Mouse (Mus musculus) MEL (cell line): ENCODE measurements around the gene Sort1. TPM values are rescaled to one million over a fixed set of nuclear protein-coding genes. Genes with fewer than 3 reads are reported as not detected.

ENCODE experiments used
- DNase-seq: peaks from one replicate; pipeline ENCODE4 v3.0.0; 2011; ENCODE audit warnings: low read depth, low spot score
- H3K27ac ChIP-seq: 2 replicates; pipeline ENCODE4 v1.5.1; 2012; ENCODE audit warnings: low read depth, mild to moderate bottlenecking, control low read depth, low read length, moderate library complexity; ENCODE audit not compliant: control insufficient read depth
- H3K27me3 ChIP-seq, 2 experiments: fragments of 150-350 bp in 1 of 2; sonication (generic) in 1 of 2; 2 replicates each; pipeline ENCODE4 v1.6.1; 2012; ENCODE audit warnings: low read length in 2 of 2, mild to moderate bottlenecking in 2 of 2, improper control_type of control experiment in 1 of 2, moderate library complexity in 1 of 2; ENCODE audit not compliant: insufficient read depth in 2 of 2, control insufficient read depth in 1 of 2
- H3K36me3 ChIP-seq, 2 experiments: 2 replicates each; pipeline ENCODE4 v1.6.1; 2012 to 2014; ENCODE audit warnings: low read length in 2 of 2, improper control_type of control experiment in 1 of 2, inconsistent platforms in 1 of 2, mild to moderate bottlenecking in 1 of 2; ENCODE audit not compliant: insufficient read depth in 2 of 2, control insufficient read depth in 1 of 2
- H3K4me1 ChIP-seq, 2 experiments: fragments of 150-350 bp in 1 of 2; sonication (generic) in 1 of 2; 2 replicates each; pipeline ENCODE4 v1.6.1; 2012; ENCODE audit warnings: low read length in 2 of 2, improper control_type of control experiment in 1 of 2, mild to moderate bottlenecking in 1 of 2; ENCODE audit not compliant: insufficient read depth in 2 of 2, control insufficient read depth in 1 of 2
- H3K4me3 ChIP-seq, 2 experiments: fragments of 150-350 bp in 1 of 2; sonication (generic) in 1 of 2; 2 replicates each; pipeline ENCODE4 v1.5.1; 2012; ENCODE audit warnings: low read depth in 2 of 2, low read length in 2 of 2, mild to moderate bottlenecking in 2 of 2, moderate library complexity in 2 of 2, control low read depth in 1 of 2, improper control_type of control experiment in 1 of 2; ENCODE audit not compliant: control insufficient read depth in 1 of 2, insufficient read depth in 1 of 2
- H3K79me2 ChIP-seq: 2 replicates; pipeline ENCODE4 v1.6.1; 2012; ENCODE audit warnings: mild to moderate bottlenecking, low read length, moderate library complexity; ENCODE audit not compliant: control insufficient read depth, poor library complexity, insufficient read depth
- H3K9ac ChIP-seq: 2 replicates; pipeline ENCODE4 v1.6.1; 2012; ENCODE audit warnings: low read depth, mild to moderate bottlenecking, control low read depth, low read length, moderate library complexity; ENCODE audit not compliant: control insufficient read depth, poor library complexity, severe bottlenecking
- H3K9me3 ChIP-seq: fragments of 150-350 bp; sonication (generic); replicated peaks from 2 replicates; pipeline ENCODE4 v1.6.1; 2012; ENCODE audit warnings: mild to moderate bottlenecking, low read length, improper control_type of control experiment, moderate library complexity; ENCODE audit not compliant: insufficient read depth
- BHLHE40 ChIP-seq: IDR thresholded peaks from 2 replicates; pipeline ENCODE4 v1.6.1; 2012; ENCODE audit warnings: low read depth, mild to moderate bottlenecking, inconsistent platforms, low read length, improper control_type of control experiment, borderline replicate concordance
- CHD1 ChIP-seq: IDR thresholded peaks from 2 replicates; pipeline ENCODE4 v1.6.1; 2012; ENCODE audit warnings: low read depth, mild to moderate bottlenecking, inconsistent platforms, low read length, improper control_type of control experiment
- ETS1 ChIP-seq: IDR thresholded peaks from 2 replicates; pipeline ENCODE4 v1.6.1; 2012; ENCODE audit warnings: low read depth, mild to moderate bottlenecking, inconsistent platforms, low read length, improper control_type of control experiment, moderate library complexity
- GABPA ChIP-seq: IDR thresholded peaks from 2 replicates; pipeline ENCODE4 v1.6.1; 2012; ENCODE audit warnings: low read depth, mild to moderate bottlenecking, inconsistent platforms, low read length, improper control_type of control experiment, moderate library complexity
- JUND ChIP-seq: IDR thresholded peaks from 2 replicates; pipeline ENCODE4 v1.6.1; 2011; ENCODE audit warnings: low read depth, mild to moderate bottlenecking, improper control_type of control experiment, low read length
- KAT2A ChIP-seq: conservative IDR thresholded peaks from 2 replicates; pipeline ENCODE4 v1.6.1; 2012; ENCODE audit warnings: low read depth, low read length, improper control_type of control experiment, inconsistent platforms
- MAZ ChIP-seq: IDR thresholded peaks from 2 replicates; pipeline ENCODE4 v1.6.1; 2012; ENCODE audit warnings: low read depth, mild to moderate bottlenecking, inconsistent platforms, low read length, improper control_type of control experiment
- MEF2A ChIP-seq: IDR thresholded peaks from 2 replicates; pipeline ENCODE4 v1.6.1; 2014; ENCODE audit warnings: low read depth, mild to moderate bottlenecking, inconsistent platforms, low read length, improper control_type of control experiment; ENCODE audit not compliant: poor library complexity, insufficient replicate concordance, severe bottlenecking; ENCODE audit errors: extremely low read depth
- MYB ChIP-seq: IDR thresholded peaks from 2 replicates; pipeline ENCODE4 v1.6.1; 2011; ENCODE audit warnings: mild to moderate bottlenecking, low read depth, low read length, improper control_type of control experiment
- MYC ChIP-seq: IDR thresholded peaks from 2 replicates; pipeline ENCODE4 v1.6.1; 2011; ENCODE audit warnings: low read depth, mild to moderate bottlenecking, low read length, improper control_type of control experiment, moderate library complexity
- POLR2A ChIP-seq, 2 experiments: IDR thresholded peaks; 2 replicates each; pipeline ENCODE4 v1.6.1; 2011 to 2012; ENCODE audit warnings: low read length in 2 of 2, mild to moderate bottlenecking in 2 of 2, control low read depth in 1 of 2, improper control_type of control experiment in 1 of 2, low read depth in 1 of 2, moderate library complexity in 1 of 2; ENCODE audit not compliant: control insufficient read depth in 1 of 2, insufficient read depth in 1 of 2, poor library complexity in 1 of 2
- POLR2AphosphoS2 ChIP-seq: IDR thresholded peaks from 2 replicates; pipeline ENCODE4 v1.6.1; 2011; ENCODE audit warnings: low read length, improper control_type of control experiment
- TBP ChIP-seq: IDR thresholded peaks from 2 replicates; pipeline ENCODE4 v1.8.0; 2011; ENCODE audit warnings: low read depth, low read length, improper control_type of control experiment
- ZC3H11A ChIP-seq: IDR thresholded peaks from 2 replicates; pipeline ENCODE4 v1.6.1; 2012; ENCODE audit warnings: low read depth, mild to moderate bottlenecking, inconsistent platforms, low read length, improper control_type of control experiment
- ZMIZ1 ChIP-seq: IDR thresholded peaks from 2 replicates; pipeline ENCODE4 v1.6.1; 2012; ENCODE audit warnings: low read depth, mild to moderate bottlenecking, inconsistent platforms, low read length, improper control_type of control experiment, moderate library complexity
- ZNF384 ChIP-seq: IDR thresholded peaks from 2 replicates; pipeline ENCODE4 v1.6.1; 2012; ENCODE audit warnings: low read depth, mild to moderate bottlenecking, inconsistent platforms, low read length, improper control_type of control experiment
- polyA plus RNA-seq, 2 experiments: library from polyadenylated mRNA; stranded (reverse) in 1 of 2; unstranded in 1 of 2; fragments of >175 nt in 1 of 2; fragments of >200 nt in 1 of 2; gene quantifications; 2 replicates each; pipeline versions ENCODE4 v1.2.1 to v1.2.4; 2012; ENCODE audit warnings: low replicate concordance in 2 of 2, low read depth in 1 of 2; ENCODE audit not compliant: insufficient read length in 2 of 2, insufficient read depth in 1 of 2, missing spikeins in 1 of 2
- total RNA-seq: library from RNA; depleted of rRNA; stranded (reverse); fragments of 300-350 nt; gene quantifications from 2 replicates; pipeline ENCODE4 v1.2.3, GENCODE M21; 2012

Gene Sort1
- total and polyA plus RNA-seq, 3 experiments = 10.2 to 28.3 (median 22.7) TPM

GRCm38 (mm10) chr3:108408517-108409008 lies 124.7 kb downstream of the Sort1 start:
- Histone ChIP-seq H3K36me3 (no peaks in the 10 kb centered on the region), H3K9me3 (no peaks in the 10 kb centered on the region), H3K27me3 (no peaks in the 10 kb centered on the region), H3K79me2 (no peaks in the 10 kb centered on the region), H3K27ac (no peak overlapping the region), H3K9ac (no peak overlapping the region), H3K4me3 (no peak overlapping the region), H3K4me1 (no peaks in the 10 kb centered on the region)
- TF ChIP-seq GABPA (no peak), JUND (no peak), MYB (no peak), KAT2A (no peak), TBP (no peak), ETS1 (no peak), MAZ (no peak), BHLHE40 (no peak), POLR2A (IDR thresholded peaks at IDR 0.05; ENCODE audit: control insufficient read depth in 1 of 2, insufficient read depth in 1 of 2, low read depth in 1 of 2, low read length in 2 of 2, poor library complexity in 1 of 2) (no peak), CHD1 (no peak), MYC (no peak), ZC3H11A (no peak), ZMIZ1 (no peak), POLR2AphosphoS2 (no peak), MEF2A (no peak)
- DNase-seq = no peak

- H3K27ac ChIP-seq = no peak overlapping the region
- no peak for DNase-seq
- H3K4me3 ChIP-seq = no peak overlapping the region
- H3K9ac ChIP-seq = no peak overlapping the region
- no peaks in the 10 kb centered on the region for H3K9me3 ChIP-seq
- no peak for TF ChIP-seq ZNF384
- no peak for TF ChIP-seq TBP
- no peak for TF ChIP-seq MYC
- no peak for TF ChIP-seq POLR2AphosphoS2
- no peaks in the 10 kb centered on the region for H3K27me3 ChIP-seq
- no peaks in the 10 kb centered on the region for H3K4me1 ChIP-seq
- H3K36me3 ChIP-seq = no peaks in the 10 kb centered on the region
- H3K79me2 ChIP-seq = no peaks in the 10 kb centered on the region
These were observed 125.9 kb downstream of the Sort1 start for GRCm38 (mm10) chr3:108409656-108410358.
